Mouse (Mus musculus) ES-Bruce4 (cell line): ENCODE results near the gene Tbc1d14.

Experiments used
- CTCF ChIP-seq: IDR thresholded peaks from one replicate; pipeline ENCODE4 v1.8.1; 2011; ENCODE audit warnings: low read depth, low read length
- EP300 ChIP-seq: IDR thresholded peaks from 2 replicates; pipeline ENCODE4 v1.6.1; 2011; ENCODE audit warnings: low read depth, low read length; ENCODE audit not compliant: insufficient read depth
- POLR2A ChIP-seq: IDR thresholded peaks from one replicate; pipeline ENCODE4 v1.8.1; 2011; ENCODE audit warnings: low read length; ENCODE audit not compliant: insufficient read depth

DNA sequence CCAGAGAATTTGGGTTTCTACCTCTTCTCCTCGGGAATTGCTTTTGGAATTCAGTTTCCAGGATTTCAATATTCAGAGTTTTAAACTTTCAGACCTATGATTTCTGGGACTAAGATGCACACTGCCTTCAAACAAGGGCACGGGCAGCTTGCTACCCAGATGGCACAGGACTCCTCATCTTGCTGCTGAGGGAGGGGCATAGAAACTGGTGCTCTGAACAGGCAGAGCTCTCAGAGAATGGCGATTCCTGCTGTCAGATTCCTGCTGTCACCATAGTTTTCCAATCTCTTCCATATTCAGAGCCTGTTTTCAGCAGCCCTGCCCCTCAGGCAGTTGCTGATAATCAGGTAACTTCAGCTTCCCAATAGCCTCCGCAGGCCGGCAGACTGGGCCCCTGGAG is 77.5 kb downstream of the Tbc1d14 start:
- TF ChIP-seq EP300, result no peak
- TF ChIP-seq CTCF, result no peak
- no peak for TF ChIP-seq POLR2A
